Mouse (Mus musculus): Measurements from ENCODE around the gene Tmem273. TPM values are rescaled to one million over a fixed set of nuclear protein-coding genes. Genes with fewer than 3 reads are reported as not detected.

The Tmem273 gene
- polyA plus RNA-seq, 1 experiment, result 3.9 TPM

- no peak for DNase-seq (ENCODE audit: low read depth)
Measured at GRCm38 (mm10) chr14:32859831-32860569, 74.2 kb downstream of the Tmem273 start.

- DNase-seq (ENCODE audit: low read depth), result no peak
Measured at GRCm38 (mm10) chr14:32861149-32861581, 75.4 kb downstream of the Tmem273 start.

DNA sequence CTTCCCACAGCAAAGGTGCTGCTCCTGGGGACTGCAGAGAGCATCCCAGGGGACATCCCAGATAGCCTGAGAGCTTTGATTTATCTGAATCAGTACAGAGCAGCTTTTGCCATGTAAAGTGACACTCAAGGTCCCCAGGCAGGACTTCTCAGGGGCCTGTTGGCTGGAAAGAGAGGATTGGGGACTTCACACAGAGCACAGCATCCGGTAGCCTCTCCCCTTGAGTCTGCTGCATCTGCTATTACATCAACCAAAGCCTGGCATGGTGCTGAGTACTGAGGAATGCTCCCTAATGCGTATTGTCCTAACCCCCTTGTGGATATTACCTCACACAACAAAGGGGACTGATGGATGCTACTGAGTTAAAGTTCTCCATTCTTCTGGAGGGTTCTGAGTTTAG is 75.9 kb downstream of the Tmem273 start:
- DNase-seq (ENCODE audit: low read depth), result no peak

GRCm38 (mm10) chr14:32865331-32865730 is 79.6 kb downstream of the Tmem273 start:
- no peak for DNase-seq (ENCODE audit: low read depth)

Other genes starting within 250 kb of the Tmem273 start
- not detected in 2 replicates for gene Prrxl1, start 186.6 kb upstream of the Tmem273 start, polyA plus RNA-seq (2012; rRNA removed)
- 0.30 and 0.35 TPM in 2 replicates for gene 3425401B19Rik, start 100.7 kb upstream of the Tmem273 start, polyA plus RNA-seq (2012; rRNA removed)
- gene Fam170b, start 48.0 kb downstream of the Tmem273 start, polyA plus RNA-seq (2012; rRNA removed), result 0.18 and 0.24 TPM in 2 replicates
- 5.0 and 6.6 TPM in 2 replicates for gene Vstm4, start 70.8 kb downstream of the Tmem273 start, polyA plus RNA-seq (2012; rRNA removed)
- gene Lrrc18, start 205.4 kb downstream of the Tmem273 start, polyA plus RNA-seq (2012; rRNA removed), result 3.7 and 6.6 TPM in 2 replicates